Mouse (Mus musculus) G1E (cell line): ENCODE measurements around the gene Cblc. TPM values are rescaled to one million over a fixed set of nuclear protein-coding genes. Genes with fewer than 3 reads are reported as not detected.

ENCODE experiments used
- ATAC-seq: 2 replicates; pipeline ENCODE4 v1.8.0; 2016; ENCODE audit warnings: mild to moderate bottlenecking; ENCODE audit not compliant: insufficient number of reproducible peaks, poor library complexity, low FRiP score, severe bottlenecking; ENCODE audit errors: extremely low read depth
- DNase-seq: peaks from one replicate; pipeline ENCODE4 v3.0.0; 2012; ENCODE audit warnings: low spot score
- H3K27me3 ChIP-seq: 2 replicates; pipeline ENCODE4 v1.6.1; 2012; ENCODE audit warnings: mild to moderate bottlenecking, low read length, inconsistent platforms; ENCODE audit not compliant: insufficient read depth
- H3K36me3 ChIP-seq: replicated peaks from 2 replicates; pipeline ENCODE3; 2012; ENCODE audit warnings: mild to moderate bottlenecking, inconsistent platforms
- H3K4me1 ChIP-seq: 2 replicates; pipeline ENCODE4 v1.6.1; 2012; ENCODE audit warnings: low read depth, low read length, inconsistent platforms, mixed read lengths; ENCODE audit not compliant: insufficient read depth
- H3K4me3 ChIP-seq: 2 replicates; pipeline ENCODE4 v1.5.1; 2012; ENCODE audit warnings: low read depth, mild to moderate bottlenecking, inconsistent platforms, low read length, moderate library complexity, mixed read lengths
- H3K9me3 ChIP-seq: replicated peaks from 2 replicates; pipeline ENCODE4 v1.6.1; 2012; ENCODE audit warnings: inconsistent platforms
- CTCF ChIP-seq: IDR thresholded peaks from 2 replicates; pipeline ENCODE4 v1.5.1; 2012; ENCODE audit warnings: low read depth, low read length, inconsistent platforms, mixed read lengths
- GATA1 ChIP-seq: IDR thresholded peaks from 2 replicates; pipeline ENCODE4 v1.6.1; 2012; ENCODE audit warnings: borderline replicate concordance, low read length, inconsistent platforms, mixed read lengths
- GATA2 ChIP-seq: IDR thresholded peaks from 2 replicates; pipeline ENCODE4 v1.6.1; 2012; ENCODE audit warnings: low read depth, low read length, inconsistent platforms, borderline replicate concordance
- POLR2AphosphoS5 ChIP-seq: IDR thresholded peaks from 2 replicates; pipeline ENCODE4 v1.6.1; 2012; ENCODE audit warnings: low read depth, low read length, inconsistent platforms; ENCODE audit not compliant: insufficient replicate concordance
- TAL1 ChIP-seq: conservative IDR thresholded peaks from 2 replicates; pipeline ENCODE4 v1.6.1; 2012; ENCODE audit warnings: low read depth, low read length, inconsistent platforms, mixed read lengths
- polyA plus RNA-seq: library from polyadenylated mRNA; stranded (reverse); fragments of >175 nt; gene quantifications from 2 replicates; pipeline ENCODE4 v1.2.3, GENCODE M21; 2012
- total RNA-seq, 2 experiments: library from RNA; stranded (forward) in 1 of 2; stranded (reverse) in 1 of 2; fragments of 200-1000 nt in 1 of 2; fragments of >200 nt in 1 of 2; fragmentation: Nextera tagmentation in 1 of 2; gene quantifications; 2 replicates each; pipeline ENCODE4 v1.2.3; 2014 to 2017

Gene Cblc
- total and polyA plus RNA-seq, 3 experiments: not detected

- no peak for ATAC-seq
- DNase-seq: no peak
- Histone ChIP-seq H3K36me3 (no peaks in the 10 kb centered on the region), H3K27me3 (peaks cover 62% of the 10 kb centered on the region), H3K9me3 (no peaks in the 10 kb centered on the region), H3K4me3 (no peak overlapping the region), H3K4me1 (peaks cover 14% of the 10 kb centered on the region)
- no peak for TF ChIP-seq GATA2
- TF ChIP-seq POLR2AphosphoS5: no peak
- no peak for TF ChIP-seq GATA1
- TF ChIP-seq CTCF: no peak
- no peak for TF ChIP-seq TAL1
Observed at GRCm38 (mm10) chr7:19769001-19769400, 27.6 kb downstream of the Cblc start.

DNA sequence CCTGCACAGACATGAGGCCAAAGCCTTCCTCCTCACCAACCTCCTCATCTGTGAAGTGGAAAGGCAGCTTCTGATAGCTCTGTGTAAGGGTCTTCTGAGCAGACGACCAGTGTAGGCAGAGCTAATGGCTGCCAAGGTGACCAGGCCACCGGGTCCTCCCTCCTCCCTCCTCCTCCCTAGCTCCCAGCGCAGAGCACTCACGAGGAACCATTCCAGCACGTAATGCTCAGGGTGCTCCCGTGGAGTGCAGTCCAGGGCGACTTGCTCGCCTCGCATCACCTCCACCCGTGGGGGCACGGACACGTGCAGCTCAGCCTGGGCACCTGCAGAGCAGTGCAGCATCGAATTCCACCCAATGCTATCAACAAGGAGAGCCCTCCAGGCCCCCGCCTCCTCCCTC lies 28.4 kb downstream of the Cblc start:
- ATAC-seq: no peak
- Histone ChIP-seq H3K4me1 (peaks cover 14% of the 10 kb centered on the region), H3K9me3 (no peaks in the 10 kb centered on the region), H3K27me3 (peaks cover 61% of the 10 kb centered on the region), H3K4me3 (no peak overlapping the region), H3K36me3 (no peaks in the 10 kb centered on the region)
- TF ChIP-seq GATA2 (no peak), CTCF (no peak), POLR2AphosphoS5 (no peak), TAL1 (no peak), GATA1 (no peak)
- no peak for DNase-seq

GRCm38 (mm10) chr7:19764581-19764980 lies 32.0 kb downstream of the Cblc start:
- no peak for ATAC-seq
- TF ChIP-seq POLR2AphosphoS5: no peak
- no peak for TF ChIP-seq TAL1
- no peak for TF ChIP-seq CTCF
- no peak for TF ChIP-seq GATA2
- TF ChIP-seq GATA1: no peak
- Histone ChIP-seq H3K4me1 (peaks cover 17% of the 10 kb centered on the region), H3K4me3 (no peak overlapping the region), H3K36me3 (no peaks in the 10 kb centered on the region), H3K27me3 (peaks cover 34% of the 10 kb centered on the region), H3K9me3 (no peaks in the 10 kb centered on the region)
- no peak for DNase-seq

DNA sequence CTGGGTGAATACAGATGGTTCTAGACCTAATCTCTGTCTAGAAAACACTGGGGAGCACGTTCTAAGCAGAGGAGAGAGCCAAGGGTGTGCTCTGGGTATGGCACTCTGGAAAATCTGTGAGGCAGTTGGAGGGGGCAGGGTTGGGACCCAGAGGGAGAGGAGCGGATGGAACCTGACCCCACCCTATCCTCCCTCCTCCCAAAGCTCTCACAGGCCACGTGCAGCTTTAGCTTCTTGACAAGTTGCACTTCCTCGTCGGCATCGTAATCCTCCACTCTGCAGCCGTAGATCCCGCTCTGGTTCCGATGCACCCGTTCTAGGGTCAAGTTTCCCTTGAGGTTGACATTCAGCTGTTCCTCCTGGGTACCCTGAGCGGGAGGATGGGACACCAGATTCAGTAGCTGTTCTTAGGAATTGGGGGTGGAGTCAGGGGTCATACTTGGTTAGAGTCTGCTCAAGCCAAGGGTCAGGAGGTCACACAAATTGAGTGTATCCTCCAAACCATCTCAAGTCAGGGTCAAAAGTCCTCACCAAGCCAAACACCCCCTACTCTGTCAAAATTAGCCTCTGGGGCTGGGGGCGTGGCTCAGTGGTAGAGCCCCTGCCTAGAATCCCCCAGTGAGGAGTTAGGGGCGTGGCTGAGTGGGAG lies 32.7 kb downstream of the Cblc start:
- DNase-seq (no peak), ATAC-seq (no peak)
- TF ChIP-seq GATA2: no peak
- TF ChIP-seq CTCF: no peak
- no peak for TF ChIP-seq POLR2AphosphoS5
- no peak for TF ChIP-seq TAL1
- TF ChIP-seq GATA1: no peak
- peaks cover 14% of the 10 kb centered on the region for H3K4me1 ChIP-seq
- no peaks in the 10 kb centered on the region for H3K36me3 ChIP-seq
- H3K9me3 ChIP-seq: no peaks in the 10 kb centered on the region
- peaks cover 28% of the 10 kb centered on the region; the same call in 1 of the 2 replicates for H3K27me3 ChIP-seq
- H3K4me3 ChIP-seq: no peak overlapping the region

DNA sequence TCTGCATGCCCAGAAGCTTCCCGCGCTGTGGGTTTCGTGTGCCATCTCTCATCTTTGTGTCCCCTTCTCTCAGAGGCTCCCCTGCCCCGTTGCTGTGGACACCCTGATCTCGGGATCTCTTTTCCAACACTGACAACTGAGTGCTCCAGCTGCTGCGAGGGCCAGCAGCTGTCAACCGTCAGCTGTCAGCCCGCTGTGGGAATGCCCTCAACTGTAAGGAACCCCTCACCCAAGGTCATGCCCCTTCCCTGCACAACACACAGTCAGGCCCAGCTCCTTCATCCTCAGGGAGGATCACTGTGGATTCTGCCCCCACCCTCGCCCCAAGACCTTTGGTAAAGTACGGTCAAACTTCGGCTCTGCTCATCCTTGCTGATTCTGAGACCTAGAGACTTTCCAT lies 34.3 kb downstream of the Cblc start:
- Histone ChIP-seq H3K9me3 (no peaks in the 10 kb centered on the region), H3K27me3 (peaks cover 23% of the 10 kb centered on the region; the same call in 1 of the 2 replicates), H3K4me1 (peaks cover 14% of the 10 kb centered on the region), H3K4me3 (no peak overlapping the region), H3K36me3 (no peaks in the 10 kb centered on the region)
- DNase-seq (no peak), ATAC-seq (no peak)
- TF ChIP-seq TAL1 (no peak), GATA1 (no peak)

DNA sequence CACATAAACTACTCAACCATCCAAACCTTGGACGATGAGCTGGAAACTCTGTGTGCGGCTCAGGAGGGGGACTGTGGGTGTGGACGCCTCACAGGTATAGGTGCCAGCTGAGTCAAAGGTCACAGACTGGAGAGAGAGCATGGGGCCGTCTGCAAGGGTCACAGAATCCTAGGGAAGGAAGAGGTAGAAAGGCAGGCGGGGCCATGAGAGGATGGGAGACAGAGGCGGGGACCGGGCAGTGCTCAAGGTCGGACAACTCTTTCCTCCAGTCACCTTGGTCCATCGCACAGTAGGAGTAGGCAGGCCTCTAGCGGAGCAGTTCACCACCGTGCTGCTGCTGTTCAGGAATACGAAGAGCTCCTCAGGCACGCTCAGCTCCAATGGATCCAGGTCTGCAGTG lies 36.6 kb downstream of the Cblc start:
- 0 out of 2 replicates have a peak, but pooled peaks cover 1% of the 10 kb centered on the region for H3K9me3 ChIP-seq
- peaks cover 23% of the 10 kb centered on the region for H3K27me3 ChIP-seq
- no peak for ATAC-seq

GRCm38 (mm10) chr7:19758623-19759022 lies 38.0 kb downstream of the Cblc start:
- no peak for DNase-seq
- ATAC-seq: no peak
- Histone ChIP-seq H3K4me3 (no peak overlapping the region), H3K27me3 (peaks cover 19% of the 10 kb centered on the region), H3K4me1 (peaks cover 14% of the 10 kb centered on the region), H3K36me3 (no peaks in the 10 kb centered on the region), H3K9me3 (0 out of 2 replicates have a peak, but pooled peaks cover 2% of the 10 kb centered on the region)
- TF ChIP-seq GATA2: no peak
- TF ChIP-seq POLR2AphosphoS5: no peak
- no peak for TF ChIP-seq CTCF
- TF ChIP-seq GATA1: no peak
- TF ChIP-seq TAL1: no peak

More for the DNA sequence above, 36.6 kb downstream of the Cblc start:
- DNase-seq: no peak
- Histone ChIP-seq H3K4me1 (peaks cover 14% of the 10 kb centered on the region), H3K4me3 (no peak overlapping the region), H3K36me3 (no peaks in the 10 kb centered on the region)
- TF ChIP-seq CTCF (no peak), POLR2AphosphoS5 (no peak), TAL1 (no peak), GATA2 (no peak), GATA1 (no peak)
